Mouse (Mus musculus) hindbrain, embryonic 15.5 days (tissue): ENCODE measurements around the gene Xylt1. TPM values are rescaled to one million over a fixed set of nuclear protein-coding genes. Genes with fewer than 3 reads are reported as not detected.

Experiments used
- ATAC-seq: fragments of 200-750 bp; cut with Nextera tagmentation; 2 replicates; pipeline ENCODE4 v1.8.0; 2017; ENCODE audit warnings: low read depth, moderate number of reproducible peaks, moderate TSS enrichment; ENCODE audit not compliant: low FRiP score
- H3K27ac ChIP-seq: fragments of 300-500 bp; sonication (generic); replicated peaks from 2 replicates; pipeline ENCODE4 v1.5.1; 2015; ENCODE audit warnings: mild to moderate bottlenecking, inconsistent platforms
- H3K27me3 ChIP-seq: fragments of 300-500 bp; sonication (generic); 2 replicates; pipeline ENCODE4 v1.6.1; 2015; ENCODE audit warnings: control low read depth, inconsistent platforms
- H3K36me3 ChIP-seq: fragments of 300-500 bp; sonication (generic); 2 replicates; pipeline ENCODE4 v1.6.1; 2015; ENCODE audit warnings: control low read depth, inconsistent platforms
- H3K4me1 ChIP-seq: fragments of 300-500 bp; sonication (generic); replicated peaks from 2 replicates; pipeline ENCODE4 v1.6.1; 2015; ENCODE audit warnings: control low read depth, inconsistent platforms
- H3K4me2 ChIP-seq: fragments of 300-500 bp; sonication (generic); 2 replicates; pipeline ENCODE4 v1.6.1; 2015; ENCODE audit warnings: moderate library complexity, mild to moderate bottlenecking, inconsistent platforms
- H3K4me3 ChIP-seq: fragments of 300-500 bp; sonication (generic); 2 replicates; pipeline ENCODE4 v1.5.1; 2015; ENCODE audit warnings: mild to moderate bottlenecking, inconsistent platforms
- H3K9ac ChIP-seq: fragments of 300-500 bp; sonication (generic); 2 replicates; pipeline ENCODE4 v1.6.1; 2015; ENCODE audit warnings: inconsistent platforms
- H3K9me3 ChIP-seq: fragments of 300-500 bp; sonication (generic); 2 replicates; pipeline ENCODE4 v1.6.1; 2016; ENCODE audit warnings: control low read depth, inconsistent platforms
- WGBS: fragments of 180-500 bp; shearing (Covaris S2); methylation state at CpG from one replicate; pipeline ENCODE4 v1.1.7; 2015; 5-methylcytosine and 5-hydroxymethylcytosine counted together
- polyA plus RNA-seq: library from polyadenylated mRNA; unstranded; fragments of >200 nt; fragmentation: Nextera tagmentation; extraction: Ambion mirVana; gene quantifications from 2 replicates; pipeline ENCODE4 v1.2.1, GENCODE M21; 2015

The Xylt1 gene
- polyA plus RNA-seq, 1 experiment from 2014 or later: 4.0 TPM

GRCm38 (mm10) chr7:117472781-117473743, 92.3 kb downstream of the Xylt1 start:
- ATAC-seq: peak; percentile 71
- no peaks in the 10 kb centered on the region for H3K27me3 ChIP-seq
- H3K9me3 ChIP-seq: no peaks in the 10 kb centered on the region
- H3K4me2 ChIP-seq: peak overlapping the region; percentile 13; the same call in 1 of the 2 replicates
- peaks cover 32% of the 10 kb centered on the region for H3K4me1 ChIP-seq
- H3K9ac ChIP-seq: no peak overlapping the region
- H3K27ac ChIP-seq: peak overlapping the region; percentile 72
- H3K36me3 ChIP-seq: no peaks in the 10 kb centered on the region
- WGBS: 24% methylated on average over 19 of the region's 19 CpGs
- H3K4me3 ChIP-seq: no peak overlapping the region

DNA sequence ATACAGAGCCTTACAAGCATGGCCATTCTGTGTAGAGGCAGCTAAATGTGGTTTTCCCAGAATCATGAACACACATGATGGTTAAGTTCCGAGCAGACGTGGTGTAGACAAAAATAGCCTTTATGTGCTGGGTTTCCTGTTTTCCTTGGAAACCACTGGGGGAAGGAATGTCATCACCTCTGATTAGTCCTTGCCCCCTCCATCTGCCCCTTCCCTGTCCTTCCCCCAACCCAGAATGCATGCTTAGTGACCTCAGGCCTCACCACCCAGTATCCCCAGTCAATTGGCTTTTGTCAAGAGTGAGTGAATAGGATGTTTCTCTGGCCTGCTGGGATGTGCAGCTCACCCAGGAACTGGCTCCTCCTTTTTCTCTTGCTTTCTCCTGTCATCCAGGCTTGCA, 93.5 kb downstream of the Xylt1 start:
- no peak overlapping the region; the same call in 1 of the 2 replicates for H3K27ac ChIP-seq
- H3K36me3 ChIP-seq: no peaks in the 10 kb centered on the region
- ATAC-seq: no peak
- H3K4me2 ChIP-seq: no peak overlapping the region
- H3K9me3 ChIP-seq: no peaks in the 10 kb centered on the region
- no peak overlapping the region for H3K4me3 ChIP-seq
- peaks cover 32% of the 10 kb centered on the region for H3K4me1 ChIP-seq
- 23% methylated on average over 2 of the region's 2 CpGs for WGBS
- H3K27me3 ChIP-seq: no peaks in the 10 kb centered on the region
- H3K9ac ChIP-seq: no peak overlapping the region

DNA sequence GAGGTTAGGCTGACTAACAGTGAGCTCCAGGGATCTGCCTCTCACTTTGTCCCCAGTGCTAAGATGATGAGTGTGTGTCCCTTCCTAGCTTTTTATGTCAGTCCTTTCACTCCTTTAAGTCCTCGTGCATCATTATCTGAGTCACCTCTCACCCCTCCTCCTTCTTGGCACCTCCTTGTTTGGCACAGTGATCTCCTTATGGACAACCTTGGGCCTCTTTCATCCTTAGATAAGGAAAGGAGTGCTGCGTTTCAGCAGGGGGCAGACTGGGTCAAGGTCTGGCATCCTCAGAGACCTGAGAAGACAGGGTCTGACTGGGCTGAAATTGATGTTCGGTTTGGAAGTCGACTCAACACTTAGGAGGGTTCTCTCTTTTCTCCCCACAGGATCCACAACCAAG, 94.3 kb downstream of the Xylt1 start:
- Histone ChIP-seq H3K36me3 (no peaks in the 10 kb centered on the region), H3K9me3 (no peaks in the 10 kb centered on the region), H3K9ac (no peak overlapping the region), H3K27me3 (no peaks in the 10 kb centered on the region), H3K4me1 (peaks cover 32% of the 10 kb centered on the region), H3K4me3 (no peak overlapping the region), H3K27ac (no peak overlapping the region), H3K4me2 (no peak overlapping the region)
- no peak for ATAC-seq
- WGBS: 51% methylated on average over 4 of the region's 4 CpGs

DNA sequence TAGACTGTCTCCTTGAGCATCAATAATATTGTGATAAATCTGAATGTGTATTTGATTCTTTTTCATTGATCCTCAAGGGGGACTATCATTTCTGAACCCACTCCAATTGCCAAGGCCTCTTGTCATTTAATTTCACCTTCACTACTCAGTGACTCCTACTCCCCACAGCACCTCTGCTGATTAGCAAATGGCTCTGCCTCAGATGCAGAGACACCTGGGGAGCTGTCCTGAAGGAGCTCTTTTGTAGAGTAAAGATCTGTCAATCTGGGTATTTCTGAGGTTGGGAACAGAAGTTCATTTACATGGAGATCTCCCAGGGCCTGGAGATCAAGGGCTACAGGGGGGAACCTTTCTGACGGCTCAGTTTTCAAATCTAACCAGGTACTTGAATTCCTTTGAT, 98.2 kb downstream of the Xylt1 start:
- no peak for ATAC-seq
- no peak overlapping the region for H3K4me2 ChIP-seq
- peaks cover 14% of the 10 kb centered on the region for H3K4me1 ChIP-seq
- H3K9ac ChIP-seq: no peak overlapping the region
- H3K9me3 ChIP-seq: no peaks in the 10 kb centered on the region
- H3K36me3 ChIP-seq: no peaks in the 10 kb centered on the region
- WGBS: 29% methylated on average over 1 of the region's 1 CpGs
- no peak overlapping the region for H3K27ac ChIP-seq
- H3K27me3 ChIP-seq: no peaks in the 10 kb centered on the region
- H3K4me3 ChIP-seq: no peak overlapping the region

DNA sequence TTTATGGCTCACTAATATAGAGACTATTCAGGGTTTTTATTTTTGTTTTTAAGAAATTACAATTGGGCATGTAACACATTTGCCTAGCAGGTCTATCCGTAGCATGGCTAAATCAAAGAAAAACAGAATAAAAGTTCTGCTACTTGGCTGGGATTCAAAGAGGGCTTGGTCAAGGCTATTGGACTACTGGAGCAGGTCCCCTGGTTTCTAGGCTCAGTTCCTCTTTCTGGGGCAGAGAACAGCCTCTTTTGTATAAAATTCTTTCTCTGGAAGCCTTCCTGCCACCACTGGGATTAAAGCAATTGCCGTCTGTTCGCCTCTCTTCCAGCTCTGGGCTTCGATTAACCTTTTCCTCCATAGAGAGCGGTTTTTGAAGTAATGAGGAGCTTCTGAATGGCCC, 100.1 kb downstream of the Xylt1 start:
- Histone ChIP-seq H3K4me1 (0 out of 2 replicates have a peak, but pooled peaks cover 3% of the 10 kb centered on the region), H3K36me3 (no peaks in the 10 kb centered on the region), H3K9ac (no peak overlapping the region), H3K27me3 (no peaks in the 10 kb centered on the region), H3K4me2 (no peak overlapping the region), H3K27ac (no peak overlapping the region), H3K9me3 (no peaks in the 10 kb centered on the region), H3K4me3 (no peak overlapping the region)
- WGBS: 73% methylated on average over 5 of the region's 5 CpGs
- no peak for ATAC-seq

GRCm38 (mm10) chr7:117481404-117481803, 100.6 kb downstream of the Xylt1 start:
- no peak overlapping the region for H3K27ac ChIP-seq
- no peaks in the 10 kb centered on the region for H3K9me3 ChIP-seq
- 91% methylated on average over 3 of the region's 3 CpGs for WGBS
- no peak overlapping the region for H3K4me2 ChIP-seq
- no peaks in the 10 kb centered on the region for H3K36me3 ChIP-seq
- H3K4me3 ChIP-seq: no peak overlapping the region
- H3K27me3 ChIP-seq: no peaks in the 10 kb centered on the region
- no peak for ATAC-seq
- no peak overlapping the region for H3K9ac ChIP-seq
- H3K4me1 ChIP-seq: 0 out of 2 replicates have a peak, but pooled peaks cover 3% of the 10 kb centered on the region

- no peaks in the 10 kb centered on the region for H3K36me3 ChIP-seq
- no peak overlapping the region for H3K4me3 ChIP-seq
- 56% methylated on average over 2 of the region's 2 CpGs for WGBS
- H3K27me3 ChIP-seq: no peaks in the 10 kb centered on the region
- ATAC-seq: no peak
- no peaks in the 10 kb centered on the region for H3K9me3 ChIP-seq
- 0 out of 2 replicates have a peak, but pooled peaks cover 3% of the 10 kb centered on the region for H3K4me1 ChIP-seq
- H3K9ac ChIP-seq: no peak overlapping the region
- H3K27ac ChIP-seq: no peak overlapping the region
- no peak overlapping the region for H3K4me2 ChIP-seq
Measured at GRCm38 (mm10) chr7:117482701-117483100, 101.9 kb downstream of the Xylt1 start.

- Histone ChIP-seq H3K4me1 (0 out of 2 replicates have a peak, but pooled peaks cover 3% of the 10 kb centered on the region), H3K4me3 (no peak overlapping the region), H3K9ac (no peak overlapping the region), H3K9me3 (no peaks in the 10 kb centered on the region), H3K27me3 (no peaks in the 10 kb centered on the region), H3K27ac (no peak overlapping the region), H3K4me2 (no peak overlapping the region), H3K36me3 (no peaks in the 10 kb centered on the region)
- WGBS: 71% methylated on average over 2 of the region's 2 CpGs
- ATAC-seq: no peak
Measured at GRCm38 (mm10) chr7:117484589-117484988, 103.8 kb downstream of the Xylt1 start.

GRCm38 (mm10) chr7:117484989-117485536, 104.3 kb downstream of the Xylt1 start:
- H3K4me3 ChIP-seq: no peak overlapping the region
- H3K4me2 ChIP-seq: no peak overlapping the region
- no peaks in the 10 kb centered on the region for H3K27me3 ChIP-seq
- 0 out of 2 replicates have a peak, but pooled peaks cover 3% of the 10 kb centered on the region for H3K4me1 ChIP-seq
- no peaks in the 10 kb centered on the region for H3K9me3 ChIP-seq
- 83% methylated on average over 7 of the region's 7 CpGs for WGBS
- ATAC-seq: no peak
- no peak overlapping the region for H3K9ac ChIP-seq
- H3K36me3 ChIP-seq: no peaks in the 10 kb centered on the region
- no peak overlapping the region for H3K27ac ChIP-seq

DNA sequence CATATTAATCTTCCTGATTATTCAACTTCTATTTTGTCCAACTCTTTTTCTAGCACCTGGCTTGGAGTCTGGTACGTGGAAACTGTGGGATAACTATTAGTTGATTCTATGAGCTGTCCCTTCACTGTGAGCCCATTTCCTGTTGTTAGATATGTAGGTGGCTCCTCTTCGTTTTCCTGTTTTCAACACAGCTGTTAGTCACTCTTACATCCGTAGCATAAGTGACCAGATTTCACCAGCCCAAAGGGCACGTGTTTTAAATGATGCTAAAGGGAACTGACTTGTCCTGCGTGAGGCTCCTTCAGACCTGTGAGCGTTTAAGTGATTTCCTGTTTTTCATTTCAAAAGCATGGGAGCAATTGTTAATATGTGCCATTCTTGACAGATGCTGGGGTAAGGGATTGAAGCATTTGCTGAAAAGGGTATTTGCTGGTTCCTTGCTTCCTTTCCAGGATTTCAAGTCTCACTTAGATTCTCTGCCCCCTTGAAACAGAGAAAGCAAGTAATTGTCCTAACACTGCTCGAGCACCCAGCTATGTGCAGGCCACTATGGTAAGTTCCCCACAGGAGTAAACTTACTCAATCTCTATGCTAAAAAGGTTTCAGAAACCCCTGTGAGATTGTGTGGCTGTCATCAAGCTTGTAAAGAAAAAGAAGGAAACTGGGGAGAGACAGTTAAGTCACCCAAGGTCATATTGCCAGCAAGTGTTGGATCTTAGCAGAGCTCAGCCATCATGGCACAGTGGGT, 105.8 kb downstream of the Xylt1 start:
- peaks cover 8% of the 10 kb centered on the region; the same call in 1 of the 2 replicates for H3K4me1 ChIP-seq
- no peaks in the 10 kb centered on the region for H3K27me3 ChIP-seq
- 86% methylated on average over 7 of the region's 7 CpGs for WGBS
- no peak overlapping the region for H3K4me3 ChIP-seq
- no peaks in the 10 kb centered on the region for H3K9me3 ChIP-seq
- H3K27ac ChIP-seq: no peak overlapping the region
- H3K9ac ChIP-seq: no peak overlapping the region
- H3K36me3 ChIP-seq: no peaks in the 10 kb centered on the region
- no peak for ATAC-seq
- H3K4me2 ChIP-seq: no peak overlapping the region

- no peak for ATAC-seq
- H3K27ac ChIP-seq: no peak overlapping the region
- 89% methylated on average over 2 of the region's 2 CpGs for whole genome bisulfite sequencing
- H3K9ac ChIP-seq: no peak overlapping the region
- H3K4me2 ChIP-seq: no peak overlapping the region
- no peaks in the 10 kb centered on the region for H3K36me3 ChIP-seq
- H3K4me3 ChIP-seq: no peak overlapping the region
- H3K4me1 ChIP-seq: peaks cover 8% of the 10 kb centered on the region; the same call in 1 of the 2 replicates
- no peaks in the 10 kb centered on the region for H3K27me3 ChIP-seq
- H3K9me3 ChIP-seq: no peaks in the 10 kb centered on the region
Measured at GRCm38 (mm10) chr7:117487173-117487490, 106.4 kb downstream of the Xylt1 start.

DNA sequence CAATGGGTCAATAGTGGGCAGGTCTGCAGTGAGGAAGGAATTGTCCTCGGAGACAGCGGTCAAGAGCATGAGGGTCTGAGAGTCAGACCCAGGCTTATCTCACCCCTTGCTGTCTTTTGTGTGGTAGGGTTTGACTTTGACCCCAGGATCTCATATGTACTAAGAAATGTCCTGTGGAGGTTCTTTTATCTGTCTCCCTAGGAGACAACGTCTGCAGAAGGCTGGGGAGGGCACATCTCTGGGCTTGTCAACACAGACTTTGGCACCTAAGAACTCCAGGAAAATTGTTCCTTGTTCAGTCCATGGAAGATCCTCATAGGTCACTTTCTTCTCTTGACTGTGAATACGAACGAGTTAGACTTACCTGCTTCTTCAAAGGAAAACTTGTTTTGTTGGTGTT, 109.2 kb downstream of the Xylt1 start:
- Histone ChIP-seq H3K4me1 (peaks cover 12% of the 10 kb centered on the region), H3K9me3 (no peaks in the 10 kb centered on the region), H3K27me3 (no peaks in the 10 kb centered on the region), H3K4me2 (no peak overlapping the region), H3K27ac (no peak overlapping the region), H3K9ac (no peak overlapping the region), H3K4me3 (no peak overlapping the region), H3K36me3 (no peaks in the 10 kb centered on the region)
- ATAC-seq: no peak
- WGBS: 74% methylated on average over 5 of the region's 5 CpGs
